Mouse (Mus musculus) T-cell, adult 2 months (primary cell): ENCODE measurements at regions not wholly inside any gene's neighbourhood (a gene's known extent, or its start where the extent isn't known, plus 50 kb on each side); places are given as distances from the start of the nearest gene placed in this dataset.

Experiments
- DNase-seq: peaks from one replicate; pipeline ENCODE4 v3.0.0; 2022; ENCODE audit warnings: low spot score

- DNase-seq = no peak
Measured at GRCm38 (mm10) chr3:37915673-37916072, 191.4 kb upstream of the Gm5148 start.

GRCm38 (mm10) chr3:37914136-37914535 lies 189.8 kb upstream of the Gm5148 start:
- DNase-seq = no peak

GRCm38 (mm10) chr3:37909821-37910220 lies 185.5 kb upstream of the Gm5148 start:
- DNase-seq = no peak

GRCm38 (mm10) chr3:37909008-37909407 lies 184.7 kb upstream of the Gm5148 start:
- no peak for DNase-seq

GRCm38 (mm10) chr3:37908456-37908855 lies 184.2 kb upstream of the Gm5148 start:
- no peak for DNase-seq

GRCm38 (mm10) chr3:37907432-37908088 lies 183.3 kb upstream of the Gm5148 start:
- no peak for DNase-seq

- DNase-seq = no peak
Measured at GRCm38 (mm10) chr3:37906806-37907251, 182.5 kb upstream of the Gm5148 start.

- DNase-seq = no peak
Measured at GRCm38 (mm10) chr3:37904188-37904587, 179.9 kb upstream of the Gm5148 start.

GRCm38 (mm10) chr3:37903482-37903881 lies 179.2 kb upstream of the Gm5148 start:
- DNase-seq = no peak

GRCm38 (mm10) chr3:37903021-37903420 lies 178.7 kb upstream of the Gm5148 start:
- DNase-seq = no peak

- DNase-seq = no peak
Measured at GRCm38 (mm10) chr3:37897392-37897791, 173.1 kb upstream of the Gm5148 start.

GRCm38 (mm10) chr3:37896821-37897311 lies 172.6 kb upstream of the Gm5148 start:
- no peak for DNase-seq

GRCm38 (mm10) chr3:37894599-37894998 lies 170.3 kb upstream of the Gm5148 start:
- no peak for DNase-seq

- no peak for DNase-seq
Measured at GRCm38 (mm10) chr3:37890202-37890601, 165.9 kb upstream of the Gm5148 start.

- DNase-seq = no peak
Measured at GRCm38 (mm10) chr3:37888455-37888854, 164.2 kb upstream of the Gm5148 start.

GRCm38 (mm10) chr3:37887711-37888110 lies 163.4 kb upstream of the Gm5148 start:
- no peak for DNase-seq

- no peak for DNase-seq
Measured at GRCm38 (mm10) chr3:37886705-37887454, 162.6 kb upstream of the Gm5148 start.

- DNase-seq = no peak
Measured at GRCm38 (mm10) chr3:37885776-37886175, 161.5 kb upstream of the Gm5148 start.

- DNase-seq = no peak
Measured at GRCm38 (mm10) chr3:37882417-37882816, 158.1 kb upstream of the Gm5148 start.

- no peak for DNase-seq
Measured at GRCm38 (mm10) chr3:37881016-37881415, 156.7 kb upstream of the Gm5148 start.

- DNase-seq = no peak
Measured at GRCm38 (mm10) chr3:37879056-37879455, 154.8 kb upstream of the Gm5148 start.

GRCm38 (mm10) chr3:37876016-37876765 lies 151.9 kb upstream of the Gm5148 start:
- DNase-seq = peak; percentile 10
